Mouse (Mus musculus) kidney, adult 2 months (tissue): Measurements from ENCODE around the gene Tnni2.

ENCODE experiments used
- CTCF ChIP-seq: fragments of 200-500 bp; conservative IDR thresholded peaks from 2 replicates; pipeline ENCODE4 v1.5.1; 2011; ENCODE audit warnings: low read depth, mild to moderate bottlenecking, control low read depth, low read length, moderate library complexity, mixed read lengths; ENCODE audit not compliant: insufficient read depth, insufficient read length
- POLR2A ChIP-seq: fragments of 200-500 bp; IDR thresholded peaks from one replicate; pipeline ENCODE4 v1.6.1; 2011; ENCODE audit warnings: low read depth, low read length, control low read depth

DNA sequence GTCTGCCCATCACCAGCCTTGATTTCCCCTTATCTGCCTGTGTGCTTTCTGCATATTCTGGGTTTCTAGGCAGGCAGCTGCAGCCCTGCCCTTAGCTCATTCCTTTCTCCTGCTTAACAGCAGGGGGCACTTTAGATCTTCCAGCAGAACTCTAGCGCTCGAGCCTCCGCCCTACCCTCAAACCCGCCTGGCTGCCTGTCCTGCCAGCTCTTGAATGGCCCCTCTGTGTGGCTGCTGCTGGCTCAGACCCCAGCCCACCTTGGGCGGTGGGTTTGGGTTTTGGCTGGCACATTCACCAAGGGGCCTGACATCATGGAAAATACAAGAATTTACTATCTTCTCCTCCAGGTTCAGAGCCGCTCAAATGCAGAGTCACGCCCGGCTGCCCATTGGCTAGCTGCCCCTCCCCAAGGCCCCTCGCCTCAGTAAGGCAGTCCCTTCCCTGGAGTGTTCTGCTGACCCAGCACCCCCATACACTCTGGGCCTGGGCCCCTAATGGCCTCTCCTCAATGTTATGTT, 45.8 kb downstream of the Tnni2 start:
- TF ChIP-seq POLR2A (no peak), CTCF (peak; percentile 53)
